Mouse (Mus musculus) midbrain, embryonic 13.5 days (tissue): Measurements from ENCODE around the gene Smim24. TPM values are rescaled to one million over a fixed set of nuclear protein-coding genes. Genes with fewer than 3 reads are reported as not detected.

Experiments used
- ATAC-seq: fragments of 200-750 bp; cut with Nextera tagmentation; 2 replicates; pipeline ENCODE4 v1.8.0; 2017; ENCODE audit warnings: mild to moderate bottlenecking, moderate TSS enrichment, moderate library complexity
- H3K27ac ChIP-seq: fragments of 300-500 bp; sonication (generic); 2 replicates; pipeline ENCODE4 v1.5.1; 2015; ENCODE audit warnings: inconsistent platforms, mild to moderate bottlenecking, moderate library complexity
- H3K27me3 ChIP-seq: fragments of 300-500 bp; sonication (generic); 2 replicates; pipeline ENCODE4 v1.6.1; 2015; ENCODE audit warnings: mild to moderate bottlenecking, inconsistent platforms
- H3K36me3 ChIP-seq: fragments of 300-500 bp; sonication (generic); 2 replicates; pipeline ENCODE4 v1.6.1; 2015; ENCODE audit warnings: mild to moderate bottlenecking, inconsistent platforms
- H3K4me1 ChIP-seq: fragments of 300-500 bp; sonication (generic); replicated peaks from 2 replicates; pipeline ENCODE4 v1.6.1; 2015; ENCODE audit warnings: inconsistent platforms
- H3K4me2 ChIP-seq: fragments of 300-500 bp; sonication (generic); replicated peaks from 2 replicates; pipeline ENCODE4 v1.6.1; 2015; ENCODE audit warnings: moderate library complexity, mild to moderate bottlenecking, inconsistent platforms
- H3K4me3 ChIP-seq: fragments of 300-500 bp; sonication (generic); replicated peaks from 2 replicates; pipeline ENCODE4 v1.5.1; 2015; ENCODE audit warnings: mild to moderate bottlenecking, inconsistent platforms
- H3K9ac ChIP-seq: fragments of 300-500 bp; sonication (generic); replicated peaks from 2 replicates; pipeline ENCODE4 v1.6.1; 2015; ENCODE audit warnings: mild to moderate bottlenecking, inconsistent platforms
- H3K9me3 ChIP-seq: fragments of 300-500 bp; sonication (generic); 2 replicates; pipeline ENCODE4 v1.6.1; 2016; ENCODE audit warnings: mild to moderate bottlenecking, inconsistent platforms
- WGBS: fragments of 180-500 bp; shearing (Covaris S2); methylation state at CpG from one replicate; pipeline ENCODE4 v1.1.7; 2015; 5-methylcytosine and 5-hydroxymethylcytosine counted together
- polyA plus RNA-seq: library from polyadenylated mRNA; unstranded; fragments of >200 nt; fragmentation: Nextera tagmentation; extraction: Ambion mirVana; gene quantifications from 2 replicates; pipeline ENCODE4 v1.2.1, GENCODE M21; 2015

Smim24 gene
- polyA plus RNA-seq, 1 experiment from 2014 or later: 1.4 TPM

- peaks cover 20% of the 10 kb centered on the region for H3K36me3 ChIP-seq
- H3K9me3 ChIP-seq: no peaks in the 10 kb centered on the region
- no peak overlapping the region for H3K4me3 ChIP-seq
- H3K27me3 ChIP-seq: peaks cover 5% of the 10 kb centered on the region; the same call in 1 of the 2 replicates
- WGBS: 60% methylated on average over 5 of the region's 5 CpGs
- no peak overlapping the region for H3K27ac ChIP-seq
- H3K4me2 ChIP-seq: no peak overlapping the region
- no peak for ATAC-seq
- no peak overlapping the region for H3K9ac ChIP-seq
- peaks cover 59% of the 10 kb centered on the region for H3K4me1 ChIP-seq
Measured at GRCm38 (mm10) chr10:81399296-81399695, 6.4 kb downstream of the Smim24 start.

DNA sequence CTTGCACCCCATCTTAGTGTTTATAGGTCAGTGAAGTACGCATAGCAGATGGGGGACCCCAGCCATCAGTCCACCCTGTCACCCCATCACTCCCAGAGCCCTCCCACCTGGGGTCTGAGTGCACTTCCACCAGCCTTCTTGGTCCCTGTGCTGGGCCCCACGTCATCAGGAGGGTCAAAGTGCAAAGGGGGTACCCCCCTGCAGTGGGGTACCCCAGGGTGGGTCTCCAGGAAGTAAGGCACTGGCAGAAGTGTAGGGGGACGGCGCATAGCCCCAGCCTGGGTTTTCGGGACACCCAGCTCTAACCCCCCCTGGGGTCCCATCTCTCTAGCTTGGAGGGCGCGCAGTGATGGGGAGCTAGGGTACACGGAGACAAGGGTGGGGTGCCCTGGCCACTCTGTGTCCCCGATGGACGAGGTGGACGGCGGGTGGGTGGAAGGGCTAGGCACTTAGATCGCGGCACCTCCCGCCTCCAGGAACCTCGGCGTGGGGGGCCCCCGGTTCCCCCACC lies 7.0 kb downstream of the Smim24 start:
- 77% methylated on average over 18 of the region's 18 CpGs for WGBS
- Histone ChIP-seq H3K4me3 (no peak overlapping the region), H3K4me1 (peaks cover 59% of the 10 kb centered on the region), H3K36me3 (peaks cover 25% of the 10 kb centered on the region), H3K4me2 (peak overlapping the region; percentile 21; the same call in 1 of the 2 replicates), H3K27ac (no peak overlapping the region), H3K9me3 (no peaks in the 10 kb centered on the region), H3K27me3 (peaks cover 10% of the 10 kb centered on the region; the same call in 1 of the 2 replicates), H3K9ac (0 out of 2 replicates have a peak overlapping the region, but pooled peaks have one; percentile 41)
- ATAC-seq: no peak

GRCm38 (mm10) chr10:81400371-81401204 lies 7.7 kb downstream of the Smim24 start:
- peak overlapping the region; percentile 21; the same call in 1 of the 2 replicates for H3K4me2 ChIP-seq
- H3K36me3 ChIP-seq: peaks cover 30% of the 10 kb centered on the region
- 0 out of 2 replicates have a peak overlapping the region, but pooled peaks have one; percentile 1 for H3K4me3 ChIP-seq
- H3K9ac ChIP-seq: peak overlapping the region; percentile 41; the same call in 1 of the 2 replicates
- peaks cover 13% of the 10 kb centered on the region; the same call in 1 of the 2 replicates for H3K27me3 ChIP-seq
- peak overlapping the region; percentile 82 for H3K27ac ChIP-seq
- ATAC-seq: no peak
- H3K9me3 ChIP-seq: no peaks in the 10 kb centered on the region
- WGBS: 51% methylated on average over 22 of the region's 22 CpGs
- peaks cover 59% of the 10 kb centered on the region for H3K4me1 ChIP-seq

DNA sequence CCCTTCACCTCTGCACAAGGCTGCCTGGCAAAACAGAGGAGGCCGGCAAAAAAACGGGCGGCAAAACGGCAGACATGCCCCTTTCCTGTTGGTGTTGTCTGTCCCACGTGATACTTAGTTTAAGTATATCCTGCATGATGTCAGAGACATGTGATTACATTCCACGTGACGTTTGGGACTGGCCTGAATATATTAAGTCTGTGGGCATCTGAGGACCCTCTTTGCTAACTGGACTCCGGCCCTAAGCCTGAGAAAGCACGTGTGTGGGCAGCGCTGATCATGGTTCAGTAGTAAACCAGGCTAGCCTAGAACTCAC lies 8.3 kb downstream of the Smim24 start:
- 25% methylated on average over 10 of the region's 10 CpGs for WGBS
- no peak for ATAC-seq
- H3K36me3 ChIP-seq: peaks cover 35% of the 10 kb centered on the region

DNA sequence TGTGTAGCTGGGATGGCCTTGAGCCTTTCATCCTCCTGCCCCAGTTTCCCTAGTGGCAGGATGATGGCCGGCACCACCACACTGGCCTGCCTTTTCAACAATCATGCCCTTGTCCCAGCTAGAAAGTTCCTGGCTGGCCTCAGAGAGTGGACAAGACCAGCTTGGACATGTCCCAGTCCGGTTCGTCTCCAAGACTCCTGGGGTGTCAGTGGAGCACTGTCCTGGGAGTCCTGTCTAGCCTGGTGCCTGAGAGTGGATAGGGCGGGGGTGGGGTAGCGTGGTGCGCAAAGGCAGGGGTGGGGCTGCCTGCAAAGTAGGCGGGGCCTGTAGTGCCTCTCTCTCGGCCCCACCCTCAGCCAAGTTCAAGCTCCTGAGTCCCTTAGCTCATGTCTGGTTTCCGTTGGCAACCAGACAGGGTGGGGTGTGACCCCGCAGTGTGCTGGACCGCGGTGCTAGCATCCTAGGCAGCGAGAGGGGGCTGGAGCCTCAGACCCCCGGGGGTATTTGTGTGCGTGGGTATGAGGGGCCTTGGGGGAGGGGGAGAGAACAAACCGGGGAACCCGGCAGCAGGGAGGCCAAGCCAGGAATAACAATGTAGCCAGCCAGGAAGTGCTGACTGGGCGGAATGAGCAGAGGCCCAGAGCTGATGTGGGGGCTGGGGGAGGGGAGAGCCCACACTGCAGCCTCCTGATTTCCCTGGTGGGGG lies 8.8 kb downstream of the Smim24 start:
- 6% methylated on average over 18 of the region's 18 CpGs for WGBS
- ATAC-seq: peak; percentile 72
- no peaks in the 10 kb centered on the region for H3K9me3 ChIP-seq
- H3K36me3 ChIP-seq: peaks cover 41% of the 10 kb centered on the region
- peaks cover 22% of the 10 kb centered on the region for H3K27me3 ChIP-seq
- H3K4me3 ChIP-seq: peak overlapping the region; percentile 14
- H3K4me1 ChIP-seq: peaks cover 63% of the 10 kb centered on the region
- H3K4me2 ChIP-seq: peak overlapping the region; percentile 34
- H3K27ac ChIP-seq: peak overlapping the region; percentile 82
- H3K9ac ChIP-seq: peak overlapping the region; percentile 42

More for the DNA sequence above, 8.3 kb downstream of the Smim24 start:
- Histone ChIP-seq H3K4me1 (peaks cover 62% of the 10 kb centered on the region), H3K27ac (peak overlapping the region; percentile 82), H3K27me3 (peaks cover 18% of the 10 kb centered on the region), H3K4me2 (no peak overlapping the region), H3K4me3 (no peak overlapping the region), H3K9ac (no peak overlapping the region), H3K9me3 (no peaks in the 10 kb centered on the region)

- peak overlapping the region; percentile 34 for H3K4me2 ChIP-seq
- H3K27ac ChIP-seq: peak overlapping the region; percentile 82
- H3K9ac ChIP-seq: peak overlapping the region; percentile 42
- WGBS: 14% methylated on average over 6 of the region's 7 CpGs
- no peaks in the 10 kb centered on the region for H3K9me3 ChIP-seq
- peaks cover 47% of the 10 kb centered on the region for H3K36me3 ChIP-seq
- peaks cover 66% of the 10 kb centered on the region for H3K4me1 ChIP-seq
- no peak; the same call in 1 of the 2 replicates for ATAC-seq
- H3K4me3 ChIP-seq: peak overlapping the region; percentile 14; the same call in 1 of the 2 replicates
- peaks cover 28% of the 10 kb centered on the region for H3K27me3 ChIP-seq
Measured at GRCm38 (mm10) chr10:81402227-81402765, 9.4 kb downstream of the Smim24 start.

DNA sequence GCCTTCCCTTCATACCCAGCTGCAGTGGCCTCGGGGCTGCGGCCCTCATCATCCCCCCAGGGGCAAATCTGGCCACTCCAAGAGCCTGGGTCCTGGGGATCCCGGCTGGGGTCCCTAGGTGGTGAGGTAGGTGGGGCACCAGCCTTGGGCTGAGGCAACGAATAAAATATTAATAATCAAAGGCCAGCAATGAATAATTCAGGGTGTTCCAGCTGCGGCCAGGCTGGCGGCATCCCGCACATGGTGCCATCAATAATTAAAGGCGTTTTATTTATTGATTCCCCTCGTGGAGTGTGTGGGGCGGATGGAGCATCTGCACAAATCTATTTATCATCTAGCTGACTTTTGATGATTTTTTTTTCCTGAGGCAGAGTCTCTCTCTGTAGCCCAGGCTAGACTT lies 10.7 kb downstream of the Smim24 start:
- Histone ChIP-seq H3K9ac (no peak overlapping the region), H3K4me2 (peak overlapping the region; percentile 19; the same call in 1 of the 2 replicates), H3K27me3 (peaks cover 41% of the 10 kb centered on the region), H3K9me3 (no peaks in the 10 kb centered on the region), H3K4me3 (no peak overlapping the region), H3K4me1 (peaks cover 75% of the 10 kb centered on the region), H3K36me3 (peaks cover 58% of the 10 kb centered on the region), H3K27ac (peak overlapping the region; percentile 82)
- no peak for ATAC-seq
- WGBS: 40% methylated on average over 10 of the region's 10 CpGs

- Histone ChIP-seq H3K4me1 (peaks cover 79% of the 10 kb centered on the region), H3K9me3 (no peaks in the 10 kb centered on the region), H3K27me3 (peaks cover 46% of the 10 kb centered on the region), H3K9ac (no peak overlapping the region), H3K4me2 (no peak overlapping the region), H3K27ac (peak overlapping the region; percentile 44; the same call in 1 of the 2 replicates), H3K36me3 (peaks cover 58% of the 10 kb centered on the region), H3K4me3 (no peak overlapping the region)
- 20% methylated on average over 9 of the region's 9 CpGs for WGBS
- no peak for ATAC-seq
Measured at GRCm38 (mm10) chr10:81404082-81404481, 11.2 kb downstream of the Smim24 start.

- H3K4me1 ChIP-seq: peaks cover 80% of the 10 kb centered on the region
- no peak overlapping the region for H3K9ac ChIP-seq
- no peak overlapping the region for H3K4me2 ChIP-seq
- H3K9me3 ChIP-seq: no peaks in the 10 kb centered on the region
- no peak for ATAC-seq
- peaks cover 53% of the 10 kb centered on the region for H3K36me3 ChIP-seq
- peaks cover 48% of the 10 kb centered on the region for H3K27me3 ChIP-seq
- no peak overlapping the region for H3K27ac ChIP-seq
- H3K4me3 ChIP-seq: no peak overlapping the region
- whole genome bisulfite sequencing: 63% methylated on average over 18 of the region's 18 CpGs
Measured at GRCm38 (mm10) chr10:81404720-81405119, 11.9 kb downstream of the Smim24 start.

DNA sequence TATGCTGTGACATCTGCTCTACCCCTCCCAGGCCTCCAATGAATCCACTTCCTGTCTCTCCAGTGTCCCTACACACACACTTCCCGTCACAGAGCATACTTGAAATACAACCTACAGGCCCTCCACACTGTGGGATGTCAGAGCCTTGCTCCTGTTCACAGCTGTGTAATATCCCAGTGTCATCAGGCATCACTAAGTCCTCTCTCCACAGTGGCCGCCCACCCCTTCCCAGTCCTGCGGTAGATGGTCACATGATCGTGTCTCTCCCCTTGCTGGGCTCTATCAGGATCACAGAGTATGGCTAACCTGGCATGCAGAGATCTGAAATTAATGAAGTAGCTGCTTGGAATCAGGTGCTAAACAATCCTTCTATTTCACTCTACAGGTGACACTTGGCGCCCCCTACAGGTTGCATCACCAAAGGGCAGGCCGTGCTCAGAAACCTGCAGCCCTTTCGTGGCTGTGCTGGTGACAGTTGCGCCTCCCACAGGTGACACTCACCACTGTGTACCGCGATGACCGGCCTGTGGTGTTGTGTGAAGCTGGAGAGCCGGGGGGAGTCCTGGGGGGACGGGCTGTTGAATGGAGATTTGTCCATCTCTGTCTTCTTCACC lies 12.8 kb downstream of the Smim24 start:
- WGBS: 46% methylated on average over 13 of the region's 13 CpGs
- peaks cover 78% of the 10 kb centered on the region for H3K4me1 ChIP-seq

More for the DNA sequence above, 12.8 kb downstream of the Smim24 start:
- no peak overlapping the region for H3K9ac ChIP-seq
- no peak overlapping the region for H3K27ac ChIP-seq
- no peaks in the 10 kb centered on the region for H3K9me3 ChIP-seq
- H3K36me3 ChIP-seq: peaks cover 44% of the 10 kb centered on the region
- ATAC-seq: no peak
- no peak overlapping the region for H3K4me3 ChIP-seq
- peaks cover 48% of the 10 kb centered on the region for H3K27me3 ChIP-seq
- no peak overlapping the region for H3K4me2 ChIP-seq
